Mouse (Mus musculus) lung, postnatal 0 days (tissue): ENCODE data around the gene Hcn4.

Experiments
- CTCF ChIP-seq: IDR thresholded peaks from 2 replicates; pipeline ENCODE4 v1.5.1; 2016; ENCODE audit warnings: antibody characterized with exemption, mild to moderate bottlenecking
- EP300 ChIP-seq: IDR thresholded peaks from 2 replicates; pipeline ENCODE4 v1.6.1; 2016; ENCODE audit warnings: antibody characterized with exemption, mild to moderate bottlenecking, control low read depth

- TF ChIP-seq CTCF (no peak), EP300 (no peak)
Observed at GRCm38 (mm10) chr9:58811171-58811570, 12.0 kb upstream of the Hcn4 start.
